23 mouse cellular contexts compared by ENCODE assay signal in the genomic region with DNA sequence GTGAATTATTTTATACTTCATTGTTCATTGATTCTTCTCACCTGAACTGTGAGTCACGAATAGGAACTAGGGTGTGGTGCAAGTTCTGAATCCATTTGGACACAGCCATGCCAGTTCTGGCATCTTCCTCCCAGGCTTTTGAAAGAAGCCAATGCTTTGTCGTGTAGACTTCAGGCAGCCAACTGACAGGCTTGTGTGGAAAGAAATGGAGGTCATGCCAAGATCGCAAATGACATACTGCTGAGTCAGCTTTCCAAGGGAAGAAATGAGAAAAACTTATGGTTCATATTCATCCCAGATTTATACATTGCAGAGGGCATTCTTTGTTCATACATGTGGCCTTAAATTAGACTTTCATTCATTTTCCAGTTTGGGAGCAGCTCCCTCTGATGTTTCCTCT.
DNase-seq lines count a peak whose midpoint lies in the region; ATAC-seq and TF ChIP-seq lines count a peak whose summit lies in the region.
"Had no signal": no experiment of that assay in that cellular context is flagged by ENCODE, and none has a peak within 500 bp of the region (broad histone marks: within the 10 kb centered on the region; RNA-seq: fewer than 3 reads in every experiment).

No protein-coding gene starts in this region.

- no peak for TF ChIP-seq RAD21 in CH12.LX (IDR thresholded peaks at IDR 0.05; ENCODE audit: low read depth, low read length)

- no peak for TF ChIP-seq POLR2A in CH12.LX (IDR thresholded peaks at IDR 0.05; ENCODE audit: low read depth, low read length)

- H3K4me2 ChIP-seq in forebrain, embryonic 14.5 days (ENCODE audit: low read length) = no peak overlapping the region
- H3K4me2 ChIP-seq in forebrain, embryonic 15.5 days (replicated peaks) = no peak overlapping the region
- no peak overlapping the region for H3K4me2 ChIP-seq in CH12.LX (ENCODE audit: insufficient read depth, low read depth, poor library complexity, severe bottlenecking)
- H3K4me2 ChIP-seq: heart, embryonic 13.5 days; hindbrain, embryonic 13.5 days; neural tube, embryonic 13.5 days had no signal

- peak; percentile 46 for DNase-seq in cerebellum, adult 11-12 months
- no peak for DNase-seq in cerebellum, adult 11 months
- peak; percentile 43 for DNase-seq in forebrain, embryonic 14.5 days (ENCODE audit: low spot score)
- DNase-seq in CH12.LX (ENCODE audit: extremely low read depth) = no peak
- peak; percentile 55 for DNase-seq in brain, adult 2 months (ENCODE audit: low read depth, low spot score)
- DNase-seq in retina, embryonic 14.5 days (ENCODE audit: low spot score) = no peak
- no peak for DNase-seq in kidney, adult 18-20 months
- DNase-seq: gastrocnemius, postnatal 36 days; heart, adult 2 months; kidney, adult 2 months; liver; lung, postnatal 4 days; midbrain, embryonic 14.5 days; right cerebral cortex, adult 18-20 months had no signal

- H3K27me3 ChIP-seq in forebrain, embryonic 14.5 days (replicated peaks; ENCODE audit: control insufficient read depth, insufficient read depth, low read length) = no peaks in the 10 kb centered on the region
- no peaks in the 10 kb centered on the region for H3K27me3 ChIP-seq in forebrain, embryonic 15.5 days
- H3K27me3 ChIP-seq in CH12.LX (replicated peaks) = no peaks in the 10 kb centered on the region
- H3K27me3 ChIP-seq: heart, embryonic 13.5 days; hindbrain, embryonic 13.5 days; neural tube, embryonic 13.5 days had no signal

- H3K27ac ChIP-seq in forebrain, embryonic 14.5 days (ENCODE audit: low read depth, low read length) = no peak overlapping the region
- H3K27ac ChIP-seq in forebrain, embryonic 15.5 days (replicated peaks) = no peak overlapping the region
- no peak overlapping the region for H3K27ac ChIP-seq in CH12.LX (ENCODE audit: insufficient read depth, low read depth)
- H3K27ac ChIP-seq: heart, adult 2 months; heart, embryonic 13.5 days; hindbrain, embryonic 13.5 days; kidney, postnatal 0 days; limb, embryonic 10.5 days; neural tube, embryonic 13.5 days; stomach, postnatal 0 days had no signal

- TF ChIP-seq EP300 in CH12.LX (IDR thresholded peaks at IDR 0.05; ENCODE audit: low read length) = no peak

- ATAC-seq in forebrain, embryonic 14.5 days = no peak
- ATAC-seq in forebrain, embryonic 15.5 days (replicated peaks) = no peak
- ATAC-seq: inflammation-experienced regulatory T-cells, adult 6 months had no signal

- in situ Hi-C loops in CH12.LX (cut with MboI; ENCODE audit: low pct_ligation_motif_present, low pct_unique_long_range_greater_than_20kb, low sequenced_read_pairs) = no loop called here

- H3K36me3 ChIP-seq in forebrain, embryonic 14.5 days (ENCODE audit: control insufficient read depth, insufficient read depth, low read length) = no peaks in the 10 kb centered on the region
- no peaks in the 10 kb centered on the region for H3K36me3 ChIP-seq in forebrain, embryonic 15.5 days
- H3K36me3 ChIP-seq in CH12.LX (replicated peaks in 1 of 2; ENCODE audit: control insufficient read depth in 1 of 2, insufficient read depth in 1 of 2, low read length in 1 of 2) = no peaks in the 10 kb centered on the region
- H3K36me3 ChIP-seq: heart, embryonic 13.5 days; hindbrain, embryonic 13.5 days; limb, embryonic 10.5 days; neural tube, embryonic 13.5 days had no signal

- no peak overlapping the region for H3K9ac ChIP-seq in forebrain, embryonic 14.5 days (ENCODE audit: low read length)
- no peak overlapping the region for H3K9ac ChIP-seq in forebrain, embryonic 15.5 days (replicated peaks)
- H3K9ac ChIP-seq in CH12.LX (ENCODE audit: insufficient read depth, low read depth) = no peak overlapping the region
- H3K9ac ChIP-seq: heart, embryonic 13.5 days; hindbrain, embryonic 13.5 days; neural tube, embryonic 13.5 days had no signal

- no peaks in the 10 kb centered on the region for H3K79me2 ChIP-seq in CH12.LX (replicated peaks; ENCODE audit: control insufficient read depth, extremely low read depth, insufficient read depth, poor library complexity, severe bottlenecking)

- H3K4me3 ChIP-seq in forebrain, embryonic 14.5 days (ENCODE audit: low read depth, low read length) = no peak overlapping the region
- H3K4me3 ChIP-seq in forebrain, embryonic 15.5 days = no peak overlapping the region
- H3K4me3 ChIP-seq in CH12.LX (replicated peaks in 1 of 3; ENCODE audit: low read depth in 2 of 3, low read length in 2 of 3, poor library complexity in 1 of 3) = no peak overlapping the region
- H3K4me3 ChIP-seq: heart, adult 2 months; heart, embryonic 13.5 days; hindbrain, embryonic 13.5 days; limb, embryonic 10.5 days; myocyte; neural tube, embryonic 13.5 days had no signal

- dilution Hi-C loops in CH12.LX (cut with MboI; ENCODE audit: extremely low pct_ligation_motif_present, extremely low pct_unique_long_range_greater_than_20kb, low sequenced_read_pairs) = no loop called here

- TF ChIP-seq CTCF in CH12.LX (conservative IDR thresholded peaks at IDR 0.05 in 1 of 2, IDR thresholded peaks at IDR 0.05 in 1 of 2; ENCODE audit: low read depth in 2 of 2, low read length in 2 of 2) = no peak

- H3K9me3 ChIP-seq in forebrain, embryonic 14.5 days (replicated peaks; ENCODE audit: control insufficient read depth, low read length) = no peaks in the 10 kb centered on the region
- H3K9me3 ChIP-seq in forebrain, embryonic 15.5 days = no peaks in the 10 kb centered on the region
- H3K9me3 ChIP-seq in CH12.LX (replicated peaks; ENCODE audit: low read length) = peaks cover 2% of the 10 kb centered on the region
- H3K9me3 ChIP-seq: heart, embryonic 13.5 days; hindbrain, embryonic 13.5 days; limb, embryonic 10.5 days; neural tube, embryonic 13.5 days had no signal

- WGBS in forebrain, embryonic 14.5 days = 75% methylated on average over 3 of the region's 3 CpGs
- 76% methylated on average over 3 of the region's 3 CpGs for WGBS in forebrain, embryonic 15.5 days

- H3K4me1 ChIP-seq in forebrain, embryonic 14.5 days (ENCODE audit: control insufficient read depth, insufficient read depth, low read length) = no peaks in the 10 kb centered on the region
- H3K4me1 ChIP-seq in forebrain, embryonic 15.5 days = 0 out of 2 replicates have a peak, but pooled peaks cover 4% of the 10 kb centered on the region
- no peaks in the 10 kb centered on the region for H3K4me1 ChIP-seq in CH12.LX (ENCODE audit: control insufficient read depth in 1 of 2, insufficient read depth in 2 of 2)
- H3K4me1 ChIP-seq: heart, embryonic 13.5 days; limb, embryonic 10.5 days had no signal

TF ChIP-seq in CH12.LX, 34 proteins besides CTCF, POLR2A, EP300 and RAD21:
- TF ChIP-seq MAX (IDR thresholded peaks at IDR 0.05; ENCODE audit: low read length) = no peak
- TF ChIP-seq MAFK (IDR thresholded peaks at IDR 0.05; ENCODE audit: insufficient replicate concordance, low read length) = peak; percentile 61; the same call in 1 of the 2 replicates

Comparison
In these comparisons a context has a peak if more than half of its experiments do, and no peak if none do; other contexts are left out.
1. DNase-seq: peak in cerebellum, adult 11-12 months (single experiment), forebrain, embryonic 14.5 days (single experiment) and brain, adult 2 months (single experiment); none in cerebellum, adult 11 months (single experiment), CH12.LX (single experiment), retina, embryonic 14.5 days (single experiment) and kidney, adult 18-20 months (single experiment).